23 mouse cellular contexts compared by ENCODE assay signal in the genomic region with DNA sequence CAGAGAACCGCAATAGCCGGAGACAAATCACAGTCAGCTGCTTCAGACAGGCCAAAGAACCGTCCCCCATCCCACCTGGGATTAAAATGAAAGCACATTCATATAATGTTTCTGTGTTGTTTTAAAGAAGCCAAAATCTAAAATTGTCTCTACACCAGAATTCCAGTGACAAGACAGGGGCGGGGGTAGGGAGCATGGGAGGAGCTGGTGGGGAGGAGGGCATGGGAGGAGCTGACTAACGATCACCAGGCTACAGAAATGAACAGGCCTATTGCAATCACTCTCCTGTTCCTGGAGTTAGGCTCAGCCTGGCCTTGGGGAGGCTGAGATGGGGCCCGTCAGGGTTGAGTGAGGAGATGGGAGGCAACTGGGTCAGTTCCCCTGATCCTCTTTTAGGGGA.
DNase-seq lines count a peak whose midpoint lies in the region; ATAC-seq and TF ChIP-seq lines count a peak whose summit lies in the region.
"Had no signal": no experiment of that assay in that cellular context is flagged by ENCODE, and none has a peak within 500 bp of the region (broad histone marks: within the 10 kb centered on the region; RNA-seq: fewer than 3 reads in every experiment).

No protein-coding gene starts in this region.

- 0 out of 2 replicates have a peak, but pooled peaks have one; percentile 26 for ATAC-seq in embryonic facial prominence, embryonic 11.5 days (replicated peaks; ENCODE audit: insufficient number of reproducible peaks, low FRiP score, low TSS enrichment, low read depth)
- ATAC-seq in forebrain, embryonic 12.5 days (ENCODE audit: low FRiP score) = no peak
- ATAC-seq: forebrain, postnatal 0 days; midbrain, embryonic 15.5 days; Patski had no signal

- H3K9ac ChIP-seq in embryonic facial prominence, embryonic 11.5 days (replicated peaks; ENCODE audit: low read length) = no peak overlapping the region
- H3K9ac ChIP-seq in forebrain, embryonic 12.5 days = no peak overlapping the region
- H3K9ac ChIP-seq: forebrain, postnatal 0 days; heart, embryonic 15.5 days; liver, embryonic 15.5 days; midbrain, embryonic 15.5 days; neural tube, embryonic 15.5 days; stomach, embryonic 15.5 days had no signal

- DNase-seq in left cerebral cortex, adult 2 months (ENCODE audit: extremely low spot score in 1 of 2, low spot score in 2 of 2) = no peak
- no peak for DNase-seq in left cerebral cortex, postnatal 4 days
- DNase-seq in embryonic facial prominence, embryonic 11.5 days (ENCODE audit: low spot score) = peak; percentile 5
- no peak for DNase-seq in limb, embryonic 10.5 days (ENCODE audit: low spot score)
- DNase-seq in telencephalon, adult 2 months (ENCODE audit: low read depth, low spot score) = peak; percentile 76
- no peak for DNase-seq in urinary bladder, postnatal 4 days (ENCODE audit: low spot score in 2 of 2)
- DNase-seq: cerebellum, postnatal 10 days; forebrain, postnatal 0 days; gastrocnemius, postnatal 10 days; heart, adult 18-20 months; heart, postnatal 4 days; kidney, adult 18-20 months; right cerebral cortex, postnatal 14 days; spleen, adult 18-20 months; thymus, postnatal 14 days had no signal

- no peaks in the 10 kb centered on the region for H3K9me3 ChIP-seq in embryonic facial prominence, embryonic 11.5 days (replicated peaks; ENCODE audit: control insufficient read depth, low read length)
- H3K9me3 ChIP-seq in limb, embryonic 10.5 days (replicated peaks) = no peaks in the 10 kb centered on the region
- no peaks in the 10 kb centered on the region for H3K9me3 ChIP-seq in forebrain, embryonic 12.5 days
- H3K9me3 ChIP-seq: heart, embryonic 15.5 days; liver, embryonic 15.5 days; midbrain, embryonic 15.5 days; neural tube, embryonic 15.5 days; stomach, embryonic 15.5 days had no signal

- peaks cover 3% of the 10 kb centered on the region; the same call in 1 of the 2 replicates for H3K4me1 ChIP-seq in embryonic facial prominence, embryonic 11.5 days (ENCODE audit: control insufficient read depth, insufficient read depth, low read length)
- H3K4me1 ChIP-seq in limb, embryonic 10.5 days = peaks cover 68% of the 10 kb centered on the region
- H3K4me1 ChIP-seq in forebrain, embryonic 12.5 days = peaks cover 29% of the 10 kb centered on the region
- H3K4me1 ChIP-seq: liver, embryonic 15.5 days; stomach, embryonic 15.5 days had no signal

- H3K27ac ChIP-seq in left cerebral cortex, adult 2 months = peak overlapping the region; percentile 83
- no peak overlapping the region for H3K27ac ChIP-seq in embryonic facial prominence, embryonic 11.5 days (replicated peaks; ENCODE audit: low read depth, low read length)
- peak overlapping the region; percentile 75 for H3K27ac ChIP-seq in limb, embryonic 10.5 days
- H3K27ac ChIP-seq in forebrain, embryonic 12.5 days = no peak overlapping the region
- H3K27ac ChIP-seq: heart, embryonic 15.5 days; kidney, postnatal 0 days; liver, embryonic 15.5 days; midbrain, embryonic 15.5 days; neural tube, embryonic 15.5 days; stomach, embryonic 15.5 days had no signal

- H3K4me3 ChIP-seq in left cerebral cortex, adult 2 months = no peak overlapping the region
- no peak overlapping the region for H3K4me3 ChIP-seq in embryonic facial prominence, embryonic 11.5 days (ENCODE audit: low read depth, low read length)
- no peak overlapping the region for H3K4me3 ChIP-seq in limb, embryonic 10.5 days
- H3K4me3 ChIP-seq in forebrain, embryonic 12.5 days (replicated peaks) = no peak overlapping the region
- H3K4me3 ChIP-seq: heart, embryonic 15.5 days; liver, embryonic 15.5 days; midbrain, embryonic 15.5 days; neural tube, embryonic 15.5 days; stomach, embryonic 15.5 days had no signal

- H3K4me2 ChIP-seq in embryonic facial prominence, embryonic 11.5 days (ENCODE audit: low read depth, low read length) = no peak overlapping the region
- H3K4me2 ChIP-seq in forebrain, embryonic 12.5 days = no peak overlapping the region
- H3K4me2 ChIP-seq: heart, embryonic 15.5 days; liver, embryonic 15.5 days; midbrain, embryonic 15.5 days; neural tube, embryonic 15.5 days; stomach, embryonic 15.5 days had no signal

- TF ChIP-seq CTCF in left cerebral cortex, adult 2 months (IDR thresholded peaks at IDR 0.05) = no peak

- intact Hi-C loops in left cerebral cortex, adult 2 months (cut with DNase I) = no loop called here
- intact Hi-C loops in left cerebral cortex, postnatal 4 days (cut with DNase I) = no loop called here

- H3K36me3 ChIP-seq in embryonic facial prominence, embryonic 11.5 days (replicated peaks; ENCODE audit: control insufficient read depth, insufficient read depth, low read depth, low read length) = no peaks in the 10 kb centered on the region
- no peaks in the 10 kb centered on the region for H3K36me3 ChIP-seq in limb, embryonic 10.5 days
- no peaks in the 10 kb centered on the region for H3K36me3 ChIP-seq in forebrain, embryonic 12.5 days (replicated peaks)
- H3K36me3 ChIP-seq: heart, embryonic 15.5 days; liver, embryonic 15.5 days; midbrain, embryonic 15.5 days; neural tube, embryonic 15.5 days; stomach, embryonic 15.5 days had no signal

- 47% methylated on average over 6 of the region's 6 CpGs for WGBS in embryonic facial prominence, embryonic 11.5 days
- 46% methylated on average over 6 of the region's 6 CpGs for WGBS in limb, embryonic 10.5 days
- WGBS in forebrain, embryonic 12.5 days = 51% methylated on average over 6 of the region's 6 CpGs

- no peaks in the 10 kb centered on the region for H3K27me3 ChIP-seq in embryonic facial prominence, embryonic 11.5 days (ENCODE audit: control insufficient read depth, insufficient read depth, low read length)
- no peaks in the 10 kb centered on the region for H3K27me3 ChIP-seq in limb, embryonic 10.5 days (ENCODE audit: low read depth, poor library complexity, severe bottlenecking)
- peaks cover 33% of the 10 kb centered on the region for H3K27me3 ChIP-seq in forebrain, embryonic 12.5 days
- H3K27me3 ChIP-seq: heart, embryonic 15.5 days; midbrain, embryonic 15.5 days; neural tube, embryonic 15.5 days; stomach, embryonic 15.5 days had no signal

Comparison
In these comparisons a context has a peak if more than half of its experiments do, and no peak if none do; other contexts are left out.
1. DNase-seq: peak in embryonic facial prominence, embryonic 11.5 days (single experiment) and telencephalon, adult 2 months (single experiment); none in left cerebral cortex, adult 2 months (0 of 2), left cerebral cortex, postnatal 4 days (single experiment), limb, embryonic 10.5 days (single experiment) and urinary bladder, postnatal 4 days (0 of 2).
2. H3K27ac ChIP-seq: peak in left cerebral cortex, adult 2 months (single experiment) and limb, embryonic 10.5 days (single experiment); none in embryonic facial prominence, embryonic 11.5 days (single experiment) and forebrain, embryonic 12.5 days (single experiment).